ENCODE assay signal across 9 mouse cellular contexts in genomic region chr9:22708970-22709726, GRCm38 (mm10).
DNase-seq lines count a peak whose midpoint lies in the region; ATAC-seq lines count a peak whose summit lies in the region.
"Had no signal": no experiment of that assay in that cellular context is flagged by ENCODE, and none has a peak within 500 bp of the region (broad histone marks: within the 10 kb centered on the region; RNA-seq: fewer than 3 reads in every experiment).

No protein-coding gene starts in this region.

- ATAC-seq in hindbrain, embryonic 11.5 days (ENCODE audit: low FRiP score) = peak; percentile 62

- no peaks in the 10 kb centered on the region; the same call in 1 of the 2 replicates for H3K4me1 ChIP-seq in hindbrain, embryonic 11.5 days (replicated peaks; ENCODE audit: control insufficient read depth, insufficient read depth, low read length)

- H3K9ac ChIP-seq in hindbrain, embryonic 11.5 days (ENCODE audit: low read depth, low read length) = no peak overlapping the region
- H3K9ac ChIP-seq: heart, embryonic 15.5 days had no signal

- H3K9me3 ChIP-seq in hindbrain, embryonic 11.5 days (ENCODE audit: control insufficient read depth, low read length) = no peaks in the 10 kb centered on the region
- H3K9me3 ChIP-seq: heart, embryonic 15.5 days had no signal

- no peaks in the 10 kb centered on the region for H3K27me3 ChIP-seq in hindbrain, embryonic 11.5 days (ENCODE audit: control insufficient read depth, insufficient read depth, low read length)
- H3K27me3 ChIP-seq: heart, embryonic 15.5 days had no signal

- whole genome bisulfite sequencing in hindbrain, embryonic 11.5 days = 53% methylated on average over 19 of the region's 19 CpGs

- H3K4me3 ChIP-seq in hindbrain, embryonic 11.5 days (ENCODE audit: low read depth, low read length) = no peak overlapping the region
- H3K4me3 ChIP-seq: heart, embryonic 15.5 days had no signal

- peak; percentile 2 for DNase-seq in T-cell, adult 2 months (ENCODE audit: low spot score)
- peak; percentile 55 for DNase-seq in cerebellum, adult 8-10 months
- DNase-seq in forelimb bud, embryonic 11.5 days (ENCODE audit: low read depth, low spot score) = peak; percentile 68
- DNase-seq in hindbrain, embryonic 11.5 days (ENCODE audit: low spot score) = peak; percentile 77
- peak; percentile 48 for DNase-seq in layer of hippocampus, adult 9-11 months
- peak; percentile 79 for DNase-seq in lung, postnatal 10 days
- DNase-seq in retina, adult 2 months (ENCODE audit: low read depth, low spot score) = peak; percentile 36
- peak; percentile 31 for DNase-seq in yolk sac, embryonic 10.5 days (ENCODE audit: low spot score)

- no peaks in the 10 kb centered on the region for H3K36me3 ChIP-seq in hindbrain, embryonic 11.5 days (ENCODE audit: control insufficient read depth, insufficient read depth, low read length)
- H3K36me3 ChIP-seq: heart, embryonic 15.5 days had no signal

- H3K27ac ChIP-seq in hindbrain, embryonic 11.5 days (ENCODE audit: low read depth, low read length) = no peak overlapping the region
- H3K27ac ChIP-seq: heart, embryonic 15.5 days had no signal

- H3K4me2 ChIP-seq in hindbrain, embryonic 11.5 days (replicated peaks; ENCODE audit: low read depth, low read length) = no peak overlapping the region
- H3K4me2 ChIP-seq: heart, embryonic 15.5 days had no signal

Comparison
In these comparisons a context has a peak if more than half of its experiments do, and no peak if none do; other contexts are left out.
1. DNase-seq: peak in every context shown above with its lines; median percentile 79 in lung, postnatal 10 days; 77 in hindbrain, embryonic 11.5 days; 68 in forelimb bud, embryonic 11.5 days; 55 in cerebellum, adult 8-10 months; 48 in layer of hippocampus, adult 9-11 months; 36 in retina, adult 2 months; 31 in yolk sac, embryonic 10.5 days; 2 in T-cell, adult 2 months.